ENCODE assay signal across 10 mouse cellular contexts in the genomic region with DNA sequence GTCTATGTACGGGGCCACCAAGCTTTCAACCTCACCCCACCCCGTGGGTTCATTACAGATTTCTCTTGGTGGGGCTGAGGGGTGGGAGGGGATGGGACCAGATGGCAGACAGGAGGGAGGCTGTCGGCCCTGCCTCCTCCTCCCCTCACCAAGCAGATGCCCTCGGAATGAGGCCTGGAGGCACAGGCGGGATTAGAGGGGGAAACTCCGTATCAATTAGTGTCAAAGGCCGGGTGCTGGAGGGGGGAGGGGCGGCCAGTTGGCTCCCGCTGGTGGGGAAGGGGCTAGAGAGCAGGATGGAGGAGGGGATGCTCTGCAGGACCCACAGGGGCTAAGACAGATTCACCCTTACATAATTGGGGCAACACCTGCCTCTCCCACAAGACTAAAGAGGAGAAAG. TPM values are rescaled to one million over a fixed set of nuclear protein-coding genes. Genes with fewer than 3 reads are reported as not detected.
DNase-seq lines count a peak whose midpoint lies in the region; ATAC-seq lines count a peak whose summit lies in the region.
"Had no signal": no experiment of that assay in that cellular context is flagged by ENCODE, and none has a peak within 500 bp of the region (broad histone marks: within the 10 kb centered on the region; RNA-seq: fewer than 3 reads in every experiment).

No protein-coding gene starts in this region.

- peak overlapping the region; percentile 17; the same call in 1 of the 2 replicates for H3K4me2 ChIP-seq in forebrain, embryonic 15.5 days (replicated peaks)
- H3K4me2 ChIP-seq: liver, embryonic 13.5 days had no signal

- peak; percentile 90 to 95 for DNase-seq in cerebellum, postnatal 10 days
- no peak for DNase-seq in cerebellum, adult 11-12 months
- peak; percentile 86 for DNase-seq in midbrain, embryonic 10.5 days (ENCODE audit: low spot score)
- peak; percentile 86 for DNase-seq in retina, postnatal 7 days (ENCODE audit: low read depth, low spot score)
- no peak for DNase-seq in left cerebral cortex, postnatal 36 days (ENCODE audit: low spot score in 2 of 2)
- DNase-seq in kidney, postnatal 10 days: no peak
- DNase-seq: liver, embryonic 13.5 days had no signal

- H3K27ac ChIP-seq in forebrain, embryonic 15.5 days (replicated peaks): peak overlapping the region; percentile 87
- peak overlapping the region; percentile 87 for H3K27ac ChIP-seq in midbrain, embryonic 10.5 days (replicated peaks)
- H3K27ac ChIP-seq: liver, embryonic 13.5 days had no signal

- peak; percentile 74 for ATAC-seq in forebrain, embryonic 15.5 days (replicated peaks)
- ATAC-seq in frontal cortex, adult (ENCODE audit: low TSS enrichment): no peak

- H3K36me3 ChIP-seq in forebrain, embryonic 15.5 days: no peaks in the 10 kb centered on the region
- peaks cover 20% of the 10 kb centered on the region for H3K36me3 ChIP-seq in midbrain, embryonic 10.5 days
- H3K36me3 ChIP-seq: liver, embryonic 13.5 days had no signal

- H3K9me3 ChIP-seq in forebrain, embryonic 15.5 days: no peaks in the 10 kb centered on the region
- H3K9me3 ChIP-seq in midbrain, embryonic 10.5 days (replicated peaks): no peaks in the 10 kb centered on the region
- H3K9me3 ChIP-seq: liver, embryonic 13.5 days had no signal

- H3K9ac ChIP-seq in forebrain, embryonic 15.5 days (replicated peaks): no peak overlapping the region
- H3K9ac ChIP-seq: liver, embryonic 13.5 days had no signal

- H3K4me3 ChIP-seq in forebrain, embryonic 15.5 days: no peak overlapping the region
- H3K4me3 ChIP-seq in midbrain, embryonic 10.5 days: peak overlapping the region; percentile 30
- H3K4me3 ChIP-seq: liver, embryonic 13.5 days had no signal

- no peaks in the 10 kb centered on the region for H3K27me3 ChIP-seq in forebrain, embryonic 15.5 days
- no peaks in the 10 kb centered on the region for H3K27me3 ChIP-seq in midbrain, embryonic 10.5 days (ENCODE audit: low read depth, poor library complexity, severe bottlenecking)
- H3K27me3 ChIP-seq: liver, embryonic 13.5 days had no signal

- 0% methylated on average over 9 of the region's 9 CpGs for WGBS in forebrain, embryonic 15.5 days
- WGBS in midbrain, embryonic 10.5 days: 1% methylated on average over 9 of the region's 9 CpGs

- H3K4me1 ChIP-seq in forebrain, embryonic 15.5 days: peaks cover 86% of the 10 kb centered on the region
- H3K4me1 ChIP-seq in midbrain, embryonic 10.5 days: peaks cover 62% of the 10 kb centered on the region
- H3K4me1 ChIP-seq: liver, embryonic 13.5 days had no signal

- intact Hi-C loops in left cerebral cortex, postnatal 36 days (cut with DNase I): no loop called here

RNA-seq across cellular contexts. Expression of a gene that starts 22.0 kb away (rescaled TPM):
- polyA plus RNA-seq in forebrain, embryonic 15.5 days (2015; fragmentation: Nextera tagmentation; extraction: Ambion mirVana): 32.7 and 34.4 TPM in 2 replicates
- polyA plus RNA-seq in midbrain, embryonic 10.5 days (2016; fragmentation: Nextera tagmentation; extraction: Ambion mirVana): 10.0 and 14.6 TPM in 2 replicates
- 10 to 100 TPM; 24.0 to 31.8 TPM for total RNA-seq in left cerebral cortex, postnatal 36 days (2021)
- polyA plus RNA-seq: spleen, adult 2 months had no signal

Comparison
In these comparisons a context has a peak if more than half of its experiments do, and no peak if none do; other contexts are left out.
1. DNase-seq: peak in cerebellum, postnatal 10 days (2 of 2), midbrain, embryonic 10.5 days (single experiment) and retina, postnatal 7 days (single experiment); none in cerebellum, adult 11-12 months (single experiment), left cerebral cortex, postnatal 36 days (0 of 2) and kidney, postnatal 10 days (single experiment).